Mouse (Mus musculus) heart, adult 2 months (tissue): ENCODE data around the gene Neto2. TPM values are rescaled to one million over a fixed set of nuclear protein-coding genes. Genes with fewer than 3 reads are reported as not detected.

Experiments used
- DNase-seq, 2 experiments: peaks; one replicate each; pipeline ENCODE4 v3.0.0; 2021
- H3K27ac ChIP-seq: fragments of 200-600 bp; 2 replicates; pipeline ENCODE4 v1.8.1; 2022
- H3K27me3 ChIP-seq: fragments of 200-500 bp; 2 replicates; pipeline ENCODE4 v1.6.1; 2012; ENCODE audit warnings: mild to moderate bottlenecking, low read length, inconsistent platforms, mixed read lengths; ENCODE audit not compliant: control insufficient read depth, insufficient read depth
- H3K36me3 ChIP-seq: fragments of 200-500 bp; 2 replicates; pipeline ENCODE4 v1.6.1; 2012; ENCODE audit warnings: low read length, inconsistent platforms; ENCODE audit not compliant: control insufficient read depth, insufficient read depth
- H3K4me1 ChIP-seq: fragments of 200-500 bp; 2 replicates; pipeline ENCODE4 v1.6.1; 2011; ENCODE audit warnings: low read length; ENCODE audit not compliant: control insufficient read depth, insufficient read depth
- H3K4me3 ChIP-seq: fragments of 200-600 bp; 2 replicates; pipeline ENCODE4 v1.8.1; 2022
- H3K79me2 ChIP-seq: fragments of 200-500 bp; replicated peaks from 2 replicates; pipeline ENCODE4 v1.6.1; 2012; ENCODE audit warnings: mild to moderate bottlenecking, inconsistent platforms, low read length, moderate library complexity, mixed read lengths; ENCODE audit not compliant: control insufficient read depth, insufficient read depth
- H3K9ac ChIP-seq: fragments of 200-500 bp; 2 replicates; pipeline ENCODE4 v1.6.1; 2012; ENCODE audit warnings: low read depth, mild to moderate bottlenecking, control low read depth, inconsistent platforms, low read length, mixed read lengths
- CTCF ChIP-seq: fragments of 200-600 bp; IDR thresholded peaks from 2 replicates; pipeline ENCODE4 v1.8.1; 2022; ENCODE audit warnings: antibody characterized with exemption, mild to moderate bottlenecking, moderate library complexity
- EP300 ChIP-seq: fragments of 200-500 bp; IDR thresholded peaks from 2 replicates; pipeline ENCODE4 v1.6.1; 2011; ENCODE audit warnings: low read depth, low read length, control low read depth; ENCODE audit not compliant: insufficient read depth
- POLR2A ChIP-seq: fragments of 200-500 bp; IDR thresholded peaks from 2 replicates; pipeline ENCODE4 v1.6.1; 2011; ENCODE audit warnings: mild to moderate bottlenecking, low read depth, low read length, control low read depth; ENCODE audit not compliant: insufficient read depth
- WGBS: fragments of 180-500 bp; shearing (Covaris S2); methylation state at CpG from one replicate; pipeline ENCODE4 v1.1.7; 2018; 5-methylcytosine and 5-hydroxymethylcytosine counted together
- intact Hi-C: fragments of 180-260 bp; cut with DNase I; formaldehyde crosslinking; loops from one replicate; pipeline ENCODE4 v1.15.1; 2025
- polyA plus RNA-seq: library from polyadenylated mRNA; depleted of rRNA; stranded (reverse); fragments of >200 nt; gene quantifications from 2 replicates; pipeline ENCODE4 v1.2.3, GENCODE M21; 2012
- total RNA-seq, 2 experiments: library from RNA; stranded (reverse); gene quantifications; 2 replicates each; pipeline ENCODE4 v1.2.3; 2021

The Neto2 gene
- total and polyA plus RNA-seq, 3 experiments: 0.31 to 1.1 (median 1.1) TPM

GRCm38 (mm10) chr8:85601741-85602140 is 99.0 kb downstream of the Neto2 start:
- WGBS: 62% methylated on average over 8 of the region's 8 CpGs
- Histone ChIP-seq H3K27ac (no peak overlapping the region), H3K4me3 (no peak overlapping the region), H3K9ac (no peak overlapping the region), H3K4me1 (no peaks in the 10 kb centered on the region; the same call in 1 of the 2 replicates), H3K27me3 (no peaks in the 10 kb centered on the region), H3K79me2 (no peaks in the 10 kb centered on the region), H3K36me3 (no peaks in the 10 kb centered on the region)
- no peak for DNase-seq
- TF ChIP-seq POLR2A (no peak), CTCF (no peak), EP300 (no peak)
- intact Hi-C loops: loop anchor here (5.0 kb wide), 3 partner anchors 66 to 986 kb away; no protein-coding TSS in a partner anchor

- no peak overlapping the region for H3K4me3 ChIP-seq
- H3K9ac ChIP-seq: no peak overlapping the region
- no peak for DNase-seq
- TF ChIP-seq CTCF: no peak
- no peak for TF ChIP-seq EP300
- no peak for TF ChIP-seq POLR2A
- H3K79me2 ChIP-seq: no peaks in the 10 kb centered on the region
- no peaks in the 10 kb centered on the region for H3K36me3 ChIP-seq
- intact Hi-C loops: no loop called here
- 65% methylated on average over 8 of the region's 8 CpGs for WGBS
- H3K4me1 ChIP-seq: no peaks in the 10 kb centered on the region; the same call in 1 of the 2 replicates
- no peaks in the 10 kb centered on the region for H3K27me3 ChIP-seq
- H3K27ac ChIP-seq: no peak overlapping the region
Measured at GRCm38 (mm10) chr8:85597413-85598191, 103.1 kb downstream of the Neto2 start.

GRCm38 (mm10) chr8:85595391-85595790 is 105.3 kb downstream of the Neto2 start:
- Histone ChIP-seq H3K4me1 (no peaks in the 10 kb centered on the region; the same call in 1 of the 2 replicates), H3K36me3 (peaks cover 2% of the 10 kb centered on the region), H3K79me2 (no peaks in the 10 kb centered on the region), H3K9ac (no peak overlapping the region), H3K4me3 (no peak overlapping the region), H3K27ac (no peak overlapping the region), H3K27me3 (no peaks in the 10 kb centered on the region)
- peak in 1 of 2 experiments; percentile 6 for DNase-seq
- 28% methylated on average over 6 of the region's 6 CpGs for WGBS
- intact Hi-C loops: no loop called here
- no peak for TF ChIP-seq CTCF
- no peak for TF ChIP-seq POLR2A
- TF ChIP-seq EP300: no peak

- no peak for DNase-seq
- Histone ChIP-seq H3K27me3 (no peaks in the 10 kb centered on the region), H3K4me1 (no peaks in the 10 kb centered on the region; the same call in 1 of the 2 replicates), H3K27ac (no peak overlapping the region), H3K9ac (no peak overlapping the region), H3K36me3 (peaks cover 2% of the 10 kb centered on the region), H3K4me3 (no peak overlapping the region), H3K79me2 (no peaks in the 10 kb centered on the region)
- 64% methylated on average over 3 of the region's 3 CpGs for whole genome bisulfite sequencing
- intact Hi-C loops: loop anchor here (5.0 kb wide), 1 partner anchor 38 kb away; the partner anchor contains the start of gene Dnaja2
- no peak for TF ChIP-seq POLR2A
- no peak for TF ChIP-seq EP300
- TF ChIP-seq CTCF: no peak
Measured at GRCm38 (mm10) chr8:85594983-85595382, 105.7 kb downstream of the Neto2 start.

GRCm38 (mm10) chr8:85593324-85593723 is 107.4 kb downstream of the Neto2 start:
- H3K27ac ChIP-seq: no peak overlapping the region
- WGBS: 76% methylated on average over 3 of the region's 3 CpGs
- no peaks in the 10 kb centered on the region for H3K27me3 ChIP-seq
- intact Hi-C loops: loop anchor here (5.0 kb wide), 1 partner anchor 36 kb away; the partner anchor contains the start of gene Dnaja2
- H3K9ac ChIP-seq: no peak overlapping the region
- peaks cover 2% of the 10 kb centered on the region for H3K36me3 ChIP-seq
- H3K79me2 ChIP-seq: no peaks in the 10 kb centered on the region
- DNase-seq: no peak
- no peak for TF ChIP-seq EP300
- no peak for TF ChIP-seq CTCF
- no peak for TF ChIP-seq POLR2A
- no peaks in the 10 kb centered on the region; the same call in 1 of the 2 replicates for H3K4me1 ChIP-seq
- no peak overlapping the region for H3K4me3 ChIP-seq

- TF ChIP-seq EP300 (no peak), POLR2A (no peak), CTCF (no peak)
- Histone ChIP-seq H3K4me1 (no peaks in the 10 kb centered on the region; the same call in 1 of the 2 replicates), H3K79me2 (no peaks in the 10 kb centered on the region), H3K36me3 (peaks cover 4% of the 10 kb centered on the region), H3K27me3 (no peaks in the 10 kb centered on the region), H3K4me3 (no peak overlapping the region), H3K9ac (no peak overlapping the region), H3K27ac (peak overlapping the region; percentile 51)
- DNase-seq: no peak
- WGBS: 74% methylated on average over 1 of the region's 1 CpGs
- intact Hi-C loops: loop anchor here (5.0 kb wide), 1 partner anchor 34 kb away; the partner anchor contains the start of gene Dnaja2
Measured at GRCm38 (mm10) chr8:85591532-85591931, 109.2 kb downstream of the Neto2 start.
